Mouse (Mus musculus): Measurements from ENCODE around the gene Zfp106. TPM values are rescaled to one million over a fixed set of nuclear protein-coding genes. Genes with fewer than 3 reads are reported as not detected.

Gene Zfp106
- total and polyA plus RNA-seq, 2 experiments from 2014 or later: 39.8 to 62.3 TPM

GRCm38 (mm10) chr2:120503992-120504391 is 59.7 kb downstream of the Zfp106 start:
- Histone ChIP-seq H3K9ac (replicated peaks; ENCODE audit: low read length, poor library complexity, severe bottlenecking) (no peak overlapping the region), H3K4me1 (ENCODE audit: insufficient read depth, low read length) (no peaks in the 10 kb centered on the region), H3K9me3 (ENCODE audit: low read length) (no peaks in the 10 kb centered on the region), H3K4me2 (ENCODE audit: low read depth, low read length, poor library complexity, severe bottlenecking) (no peak overlapping the region), H3K27ac (ENCODE audit: low read depth, low read length) (no peak overlapping the region), H3K27me3 (ENCODE audit: insufficient read depth, low read length) (no peaks in the 10 kb centered on the region), H3K4me3 (ENCODE audit: low read depth, low read length) (no peak overlapping the region), H3K36me3 (ENCODE audit: insufficient read depth, low read length) (peaks cover 6% of the 10 kb centered on the region)
- DNase-seq (ENCODE audit: low spot score): no peak
- no peak for TF ChIP-seq CTCF (IDR thresholded peaks at IDR 0.05)
- ATAC-seq (ENCODE audit: low FRiP score): no peak
- whole genome bisulfite sequencing: 86% methylated on average over 5 of the region's 5 CpGs

- H3K9ac ChIP-seq (replicated peaks; ENCODE audit: low read length, poor library complexity, severe bottlenecking): no peak overlapping the region
- H3K27ac ChIP-seq (ENCODE audit: low read depth, low read length): no peak overlapping the region
- no peak for TF ChIP-seq CTCF (IDR thresholded peaks at IDR 0.05)
- ATAC-seq (ENCODE audit: low FRiP score) (no peak), DNase-seq (ENCODE audit: low spot score) (no peak)
- no peaks in the 10 kb centered on the region for H3K9me3 ChIP-seq (ENCODE audit: low read length)
- H3K4me2 ChIP-seq (ENCODE audit: low read depth, low read length, poor library complexity, severe bottlenecking): no peak overlapping the region
- H3K4me3 ChIP-seq (ENCODE audit: low read depth, low read length): no peak overlapping the region
- H3K36me3 ChIP-seq (ENCODE audit: insufficient read depth, low read length): peaks cover 3% of the 10 kb centered on the region; the same call in 1 of the 2 replicates
- WGBS: 87% methylated on average over 6 of the region's 6 CpGs
- H3K4me1 ChIP-seq (ENCODE audit: insufficient read depth, low read length): no peaks in the 10 kb centered on the region
- H3K27me3 ChIP-seq (ENCODE audit: insufficient read depth, low read length): no peaks in the 10 kb centered on the region
Measured at GRCm38 (mm10) chr2:120503094-120503493, 60.5 kb downstream of the Zfp106 start.

GRCm38 (mm10) chr2:120502605-120502990 is 61.0 kb downstream of the Zfp106 start:
- no peak overlapping the region for H3K4me2 ChIP-seq (ENCODE audit: low read depth, low read length, poor library complexity, severe bottlenecking)
- no peak overlapping the region for H3K9ac ChIP-seq (replicated peaks; ENCODE audit: low read length, poor library complexity, severe bottlenecking)
- WGBS: 83% methylated on average over 3 of the region's 3 CpGs
- no peaks in the 10 kb centered on the region for H3K27me3 ChIP-seq (ENCODE audit: insufficient read depth, low read length)
- DNase-seq (ENCODE audit: low spot score) (no peak), ATAC-seq (ENCODE audit: low FRiP score) (no peak)
- H3K4me1 ChIP-seq (ENCODE audit: insufficient read depth, low read length): no peaks in the 10 kb centered on the region
- no peaks in the 10 kb centered on the region for H3K9me3 ChIP-seq (ENCODE audit: low read length)
- H3K4me3 ChIP-seq (ENCODE audit: low read depth, low read length): no peak overlapping the region
- H3K27ac ChIP-seq (ENCODE audit: low read depth, low read length): no peak overlapping the region
- no peak for TF ChIP-seq CTCF (IDR thresholded peaks at IDR 0.05)
- peaks cover 3% of the 10 kb centered on the region; the same call in 1 of the 2 replicates for H3K36me3 ChIP-seq (ENCODE audit: insufficient read depth, low read length)

DNA sequence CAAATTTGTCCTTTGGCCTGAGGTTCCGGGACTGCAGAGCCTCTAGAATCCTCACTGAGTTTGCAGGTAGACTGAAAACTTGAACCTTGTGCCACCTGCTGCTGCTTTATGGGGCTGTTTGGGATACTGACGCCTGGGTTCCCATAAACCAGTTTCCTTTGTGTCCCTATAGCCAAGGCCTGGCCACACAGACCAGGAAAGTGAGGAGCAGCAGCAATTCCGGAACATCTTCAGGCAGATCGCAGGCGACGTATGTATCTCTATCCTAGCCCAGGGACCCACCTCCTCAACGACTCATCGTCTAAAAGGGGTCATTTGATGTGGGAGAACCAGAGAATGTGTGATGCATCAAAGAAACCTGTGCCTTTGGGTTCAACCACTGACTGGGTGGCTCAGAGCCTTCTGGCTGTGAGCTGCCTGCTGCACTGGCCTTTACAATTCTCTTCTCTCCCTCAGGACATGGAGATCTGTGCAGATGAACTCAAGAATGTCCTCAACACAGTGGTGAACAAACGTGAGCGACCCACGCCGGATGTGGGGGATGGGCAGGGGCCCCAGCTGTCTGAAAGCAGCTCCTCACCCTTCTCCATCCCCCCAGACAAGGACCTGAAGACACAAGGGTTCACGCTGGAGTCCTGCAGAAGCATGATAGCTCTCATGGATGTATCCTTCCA is 61.6 kb downstream of the Zfp106 start:
- Histone ChIP-seq H3K9ac (replicated peaks; ENCODE audit: low read length, poor library complexity, severe bottlenecking) (no peak overlapping the region), H3K4me3 (ENCODE audit: low read depth, low read length) (no peak overlapping the region), H3K9me3 (ENCODE audit: low read length) (no peaks in the 10 kb centered on the region), H3K27ac (ENCODE audit: low read depth, low read length) (no peak overlapping the region), H3K36me3 (ENCODE audit: insufficient read depth, low read length) (peaks cover 3% of the 10 kb centered on the region; the same call in 1 of the 2 replicates), H3K4me1 (ENCODE audit: insufficient read depth, low read length) (no peaks in the 10 kb centered on the region), H3K27me3 (ENCODE audit: insufficient read depth, low read length) (no peaks in the 10 kb centered on the region), H3K4me2 (ENCODE audit: low read depth, low read length, poor library complexity, severe bottlenecking) (no peak overlapping the region)
- ATAC-seq (ENCODE audit: low FRiP score) (no peak), DNase-seq (ENCODE audit: low spot score) (no peak)
- WGBS: 72% methylated on average over 13 of the region's 13 CpGs
- TF ChIP-seq CTCF (IDR thresholded peaks at IDR 0.05): no peak

- ATAC-seq (ENCODE audit: low FRiP score) (no peak), DNase-seq (ENCODE audit: low spot score) (no peak)
- WGBS: 38% methylated on average over 17 of the region's 17 CpGs
- H3K27me3 ChIP-seq (ENCODE audit: insufficient read depth, low read length): no peaks in the 10 kb centered on the region
- no peak overlapping the region for H3K27ac ChIP-seq (ENCODE audit: low read depth, low read length)
- no peak overlapping the region for H3K4me3 ChIP-seq (ENCODE audit: low read depth, low read length)
- no peak overlapping the region for H3K9ac ChIP-seq (replicated peaks; ENCODE audit: low read length, poor library complexity, severe bottlenecking)
- H3K4me1 ChIP-seq (ENCODE audit: insufficient read depth, low read length): no peaks in the 10 kb centered on the region
- peaks cover 3% of the 10 kb centered on the region; the same call in 1 of the 2 replicates for H3K36me3 ChIP-seq (ENCODE audit: insufficient read depth, low read length)
- no peaks in the 10 kb centered on the region for H3K9me3 ChIP-seq (ENCODE audit: low read length)
- no peak overlapping the region for H3K4me2 ChIP-seq (ENCODE audit: low read depth, low read length, poor library complexity, severe bottlenecking)
- no peak for TF ChIP-seq CTCF (IDR thresholded peaks at IDR 0.05)
Measured at GRCm38 (mm10) chr2:120501136-120501918, 62.3 kb downstream of the Zfp106 start.

- no peak for ATAC-seq (ENCODE audit: low FRiP score)
- Histone ChIP-seq H3K9ac (replicated peaks; ENCODE audit: low read length, poor library complexity, severe bottlenecking) (no peak overlapping the region), H3K9me3 (ENCODE audit: low read length) (no peaks in the 10 kb centered on the region), H3K4me2 (ENCODE audit: low read depth, low read length, poor library complexity, severe bottlenecking) (no peak overlapping the region), H3K4me1 (ENCODE audit: insufficient read depth, low read length) (no peaks in the 10 kb centered on the region), H3K27ac (ENCODE audit: low read depth, low read length) (no peak overlapping the region), H3K36me3 (ENCODE audit: insufficient read depth, low read length) (peaks cover 3% of the 10 kb centered on the region; the same call in 1 of the 2 replicates), H3K27me3 (ENCODE audit: insufficient read depth, low read length) (no peaks in the 10 kb centered on the region), H3K4me3 (ENCODE audit: low read depth, low read length) (no peak overlapping the region)
- no peak for TF ChIP-seq CTCF (IDR thresholded peaks at IDR 0.05)
- 78% methylated on average over 6 of the region's 6 CpGs for WGBS
- no peak for DNase-seq (ENCODE audit: low spot score)
Measured at GRCm38 (mm10) chr2:120499971-120500471, 63.6 kb downstream of the Zfp106 start.

All from midbrain, postnatal 0 days (tissue).